Mouse (Mus musculus) lung, postnatal 14 days (tissue): ENCODE measurements around the gene Flt4.
"Not testable (repeated sequence)": the region's sequence is repeated elsewhere in the genome, so short reads cannot be mapped to it uniquely, and the experiment has no call there.

ENCODE experiments used
- DNase-seq: peaks from one replicate; pipeline ENCODE4 v3.0.0; 2021

Flt4 gene

GRCm38 (mm10) chr11:49608938-49609867 lies at the start of gene Flt4:
TSS of gene Flt4 (plus strand) at chr11:49609263.
- DNase-seq: peak; percentile 42

- not testable (repeated sequence) for DNase-seq
These were observed 34.0 kb upstream of the Flt4 start for GRCm38 (mm10) chr11:49575054-49575453.

- DNase-seq: not testable (repeated sequence)
These were observed 28.6 kb upstream of the Flt4 start for GRCm38 (mm10) chr11:49580452-49580851.

GRCm38 (mm10) chr11:49590213-49590612 lies 18.9 kb upstream of the Flt4 start:
- DNase-seq: no peak

- not testable (repeated sequence) for DNase-seq
These were observed 11.9 kb upstream of the Flt4 start for GRCm38 (mm10) chr11:49597149-49597548.

- DNase-seq: not testable (repeated sequence)
These were observed 757 bp upstream of the Flt4 start for GRCm38 (mm10) chr11:49608306-49608705.

- DNase-seq: peak; percentile 56
These were observed 1.1 kb downstream of the Flt4 start for GRCm38 (mm10) chr11:49609868-49610824.

GRCm38 (mm10) chr11:49611349-49611748 lies 2.3 kb downstream of the Flt4 start:
- DNase-seq: not testable (repeated sequence)

GRCm38 (mm10) chr11:49612154-49612553 lies 3.1 kb downstream of the Flt4 start:
- DNase-seq: no peak

GRCm38 (mm10) chr11:49613349-49613748 lies 4.3 kb downstream of the Flt4 start:
- DNase-seq: peak; percentile 58

GRCm38 (mm10) chr11:49615856-49616725 lies 7.0 kb downstream of the Flt4 start:
- no peak for DNase-seq

- DNase-seq: no peak
These were observed 9.4 kb downstream of the Flt4 start for GRCm38 (mm10) chr11:49618476-49618875.

GRCm38 (mm10) chr11:49621953-49622352 lies 12.9 kb downstream of the Flt4 start:
- no peak for DNase-seq

GRCm38 (mm10) chr11:49624156-49624555 lies 15.1 kb downstream of the Flt4 start:
- DNase-seq: no peak

GRCm38 (mm10) chr11:49625863-49626262 lies 16.8 kb downstream of the Flt4 start:
- no peak for DNase-seq

- DNase-seq: no peak
These were observed 17.7 kb downstream of the Flt4 start for GRCm38 (mm10) chr11:49626748-49627147.

GRCm38 (mm10) chr11:49631154-49631553 lies 22.1 kb downstream of the Flt4 start:
- peak; percentile 39 for DNase-seq

GRCm38 (mm10) chr11:49632256-49632655 lies 23.2 kb downstream of the Flt4 start:
- DNase-seq: peak; percentile 28

- DNase-seq: no peak
These were observed 25.0 kb downstream of the Flt4 start for GRCm38 (mm10) chr11:49634101-49634500.

- no peak for DNase-seq
These were observed 26.6 kb downstream of the Flt4 start for GRCm38 (mm10) chr11:49635671-49636070.

- no peak for DNase-seq
These were observed 27.4 kb downstream of the Flt4 start for GRCm38 (mm10) chr11:49636449-49636848.

- no peak for DNase-seq
These were observed 36.6 kb downstream of the Flt4 start for GRCm38 (mm10) chr11:49645677-49646076.
